Mouse (Mus musculus): ENCODE results near the gene Mpp5. TPM values are rescaled to one million over a fixed set of nuclear protein-coding genes. Genes with fewer than 3 reads are reported as not detected.

Mpp5 gene
- polyA plus RNA-seq, 1 experiment from 2014 or later: 26.5 TPM

DNA sequence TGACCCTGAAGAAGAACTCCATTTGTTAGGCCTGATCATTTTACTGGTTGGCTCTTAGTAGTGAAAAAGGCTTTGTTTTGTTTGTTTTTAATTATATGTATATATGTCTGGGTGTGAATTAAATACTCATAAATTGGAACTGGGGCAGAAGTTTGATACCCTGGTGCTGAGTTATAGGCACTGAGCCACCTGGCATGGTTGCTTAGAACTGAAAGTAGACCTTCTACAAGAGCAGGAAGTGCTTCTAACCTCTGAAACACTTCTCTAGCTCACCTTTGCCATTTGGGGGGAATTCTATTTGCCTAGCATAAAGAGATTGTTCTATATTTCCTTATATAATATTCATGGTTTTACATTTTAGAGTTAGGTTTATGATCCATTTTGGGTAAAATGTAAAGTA is 13.3 kb downstream of the Mpp5 start:
- Histone ChIP-seq H3K4me3 (ENCODE audit: low read depth, low read length) (no peak overlapping the region), H3K9ac (ENCODE audit: low read length) (no peak overlapping the region), H3K27ac (ENCODE audit: low read depth, low read length) (no peak overlapping the region), H3K36me3 (ENCODE audit: control insufficient read depth, insufficient read depth, low read length) (no peaks in the 10 kb centered on the region), H3K27me3 (ENCODE audit: control insufficient read depth, insufficient read depth, low read length) (no peaks in the 10 kb centered on the region), H3K4me1 (replicated peaks; ENCODE audit: control insufficient read depth, insufficient read depth, low read length) (no peaks in the 10 kb centered on the region), H3K9me3 (ENCODE audit: control insufficient read depth, low read length) (no peaks in the 10 kb centered on the region), H3K4me2 (ENCODE audit: low read depth, low read length, severe bottlenecking) (no peak overlapping the region)
- DNase-seq (ENCODE audit: low spot score) (no peak), ATAC-seq (replicated peaks; ENCODE audit: low FRiP score) (no peak)

DNA sequence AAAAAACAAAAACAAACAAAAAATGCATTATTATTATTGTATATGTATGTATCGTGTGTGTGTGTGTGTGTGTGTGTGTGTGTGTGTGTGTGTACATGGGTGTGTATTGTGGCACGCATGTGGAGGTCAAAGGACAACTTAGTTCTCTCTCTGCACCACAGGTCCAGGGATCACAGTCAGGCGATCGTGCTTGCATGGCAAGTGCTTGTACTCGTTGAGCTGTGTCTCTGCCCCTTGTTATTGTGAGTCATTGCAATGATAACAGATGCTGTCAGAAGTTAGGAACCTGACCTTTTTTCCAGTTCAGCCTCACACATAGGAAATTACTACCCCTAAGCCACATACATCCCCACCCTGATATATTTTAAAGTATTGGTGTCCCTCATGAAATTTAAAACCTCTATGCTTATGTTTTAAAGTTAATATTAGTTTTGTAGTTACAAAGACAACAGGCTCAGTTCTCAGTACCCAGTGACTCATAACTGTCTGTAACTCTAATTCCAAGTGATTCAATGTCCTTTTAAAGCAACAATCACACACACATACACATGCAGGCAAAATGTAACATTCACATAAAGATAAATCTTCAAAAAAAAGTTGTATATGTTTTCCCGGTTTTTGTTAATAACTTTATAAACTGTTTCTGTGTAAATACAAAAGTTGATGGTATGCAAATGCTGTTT is 20.5 kb downstream of the Mpp5 start:
- Histone ChIP-seq H3K27ac (ENCODE audit: low read depth, low read length) (no peak overlapping the region), H3K9me3 (ENCODE audit: control insufficient read depth, low read length) (no peaks in the 10 kb centered on the region), H3K4me1 (replicated peaks; ENCODE audit: control insufficient read depth, insufficient read depth, low read length) (no peaks in the 10 kb centered on the region), H3K27me3 (ENCODE audit: control insufficient read depth, insufficient read depth, low read length) (no peaks in the 10 kb centered on the region), H3K9ac (ENCODE audit: low read length) (no peak overlapping the region), H3K36me3 (ENCODE audit: control insufficient read depth, insufficient read depth, low read length) (no peaks in the 10 kb centered on the region), H3K4me2 (ENCODE audit: low read depth, low read length, severe bottlenecking) (no peak overlapping the region), H3K4me3 (ENCODE audit: low read depth, low read length) (no peak overlapping the region)
- 81% methylated on average over 6 of the region's 6 CpGs for WGBS
- no peak for DNase-seq (ENCODE audit: low spot score)
- no peak for ATAC-seq (replicated peaks; ENCODE audit: low FRiP score)

DNA sequence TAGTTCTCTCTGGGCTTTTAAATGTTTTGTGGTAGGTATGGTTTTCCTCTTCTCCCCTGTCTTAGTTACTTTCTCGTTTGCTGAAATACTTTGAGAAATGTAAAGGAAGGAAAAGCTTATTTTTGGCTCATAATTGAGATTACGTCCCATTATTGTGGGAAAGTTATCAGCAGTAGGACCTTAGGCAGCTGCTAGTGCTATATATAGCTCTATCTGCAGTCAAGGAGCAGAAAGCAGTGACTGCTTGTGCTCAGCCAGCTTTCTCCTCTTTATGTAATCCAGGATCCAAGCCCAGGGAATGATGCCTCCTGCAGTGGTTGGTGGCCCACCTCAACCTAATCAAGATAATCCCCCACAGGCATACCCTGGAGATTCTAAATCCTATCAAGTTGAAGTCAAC is 24.5 kb downstream of the Mpp5 start:
- Histone ChIP-seq H3K4me3 (ENCODE audit: low read depth, low read length) (no peak overlapping the region), H3K4me2 (ENCODE audit: low read depth, low read length, severe bottlenecking) (no peak overlapping the region), H3K36me3 (ENCODE audit: control insufficient read depth, insufficient read depth, low read length) (no peaks in the 10 kb centered on the region), H3K4me1 (replicated peaks; ENCODE audit: control insufficient read depth, insufficient read depth, low read length) (peaks cover 4% of the 10 kb centered on the region), H3K27me3 (ENCODE audit: control insufficient read depth, insufficient read depth, low read length) (no peaks in the 10 kb centered on the region), H3K27ac (ENCODE audit: low read depth, low read length) (no peak overlapping the region), H3K9ac (ENCODE audit: low read length) (no peak overlapping the region), H3K9me3 (ENCODE audit: control insufficient read depth, low read length) (no peaks in the 10 kb centered on the region)
- ATAC-seq (replicated peaks; ENCODE audit: low FRiP score) (no peak), DNase-seq (ENCODE audit: low spot score) (no peak)
- 91% methylated on average over 2 of the region's 2 CpGs for WGBS

DNA sequence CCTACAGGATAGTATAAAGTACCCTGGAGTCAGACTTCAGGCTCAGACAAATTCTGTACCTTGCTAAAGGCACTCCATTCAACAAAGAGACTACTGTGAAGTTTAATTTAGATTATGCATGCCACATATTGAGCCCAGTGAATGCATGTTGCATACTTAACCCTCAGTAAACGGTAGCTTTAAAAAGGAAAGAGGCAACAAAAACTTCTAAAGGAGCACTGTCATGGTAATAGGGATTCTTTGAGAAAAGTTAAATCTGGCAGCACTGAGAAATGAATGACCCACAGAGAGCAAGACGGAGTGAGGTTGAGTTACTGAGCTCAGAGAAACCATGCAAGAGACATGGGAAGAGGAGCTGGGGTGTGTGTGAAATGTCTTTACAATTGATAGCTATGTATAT is 29.2 kb downstream of the Mpp5 start:
- Histone ChIP-seq H3K4me2 (ENCODE audit: low read depth, low read length, severe bottlenecking) (no peak overlapping the region; the same call in 1 of the 2 replicates), H3K36me3 (ENCODE audit: control insufficient read depth, insufficient read depth, low read length) (no peaks in the 10 kb centered on the region), H3K9ac (ENCODE audit: low read length) (no peak overlapping the region), H3K27ac (ENCODE audit: low read depth, low read length) (no peak overlapping the region; the same call in 1 of the 2 replicates), H3K4me1 (replicated peaks; ENCODE audit: control insufficient read depth, insufficient read depth, low read length) (peaks cover 10% of the 10 kb centered on the region), H3K9me3 (ENCODE audit: control insufficient read depth, low read length) (no peaks in the 10 kb centered on the region), H3K4me3 (ENCODE audit: low read depth, low read length) (no peak overlapping the region), H3K27me3 (ENCODE audit: control insufficient read depth, insufficient read depth, low read length) (no peaks in the 10 kb centered on the region)
- WGBS: 9% methylated on average over 2 of the region's 2 CpGs
- ATAC-seq (replicated peaks; ENCODE audit: low FRiP score) (peak; percentile 65), DNase-seq (ENCODE audit: low spot score) (no peak)

DNA sequence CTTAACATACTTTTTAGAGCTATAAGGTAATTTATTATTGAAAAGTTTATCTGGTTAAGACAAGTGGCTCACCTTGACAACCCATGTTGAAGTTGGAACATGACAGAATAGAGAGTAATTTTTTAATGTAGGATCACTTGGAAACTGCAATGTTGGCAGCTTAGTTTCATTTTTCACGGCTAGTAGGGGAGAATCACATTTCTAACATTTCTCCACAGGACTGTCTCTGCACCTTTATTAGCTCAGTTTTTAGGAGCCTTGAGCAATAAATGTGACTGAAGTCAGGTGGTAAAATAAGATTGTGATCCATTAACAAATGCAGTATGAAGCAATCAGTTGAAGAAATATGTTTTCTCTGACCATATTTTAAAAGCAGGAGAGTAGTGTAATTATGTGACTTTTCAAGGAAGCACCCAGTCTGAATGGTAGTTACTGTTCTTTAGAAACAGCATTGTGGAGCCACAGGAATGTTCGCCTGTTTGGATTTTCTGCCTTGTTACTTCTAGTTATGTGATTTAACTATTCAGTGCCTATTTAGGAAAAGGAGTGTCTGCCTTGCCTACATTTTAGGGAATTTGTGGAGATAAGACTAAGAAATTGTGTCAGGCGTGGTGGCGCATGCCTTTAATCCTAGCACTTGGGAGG is 29.8 kb downstream of the Mpp5 start:
- H3K9me3 ChIP-seq (ENCODE audit: control insufficient read depth, low read length): no peaks in the 10 kb centered on the region
- H3K36me3 ChIP-seq (ENCODE audit: control insufficient read depth, insufficient read depth, low read length): no peaks in the 10 kb centered on the region
- H3K4me1 ChIP-seq (replicated peaks; ENCODE audit: control insufficient read depth, insufficient read depth, low read length): peaks cover 10% of the 10 kb centered on the region
- H3K4me2 ChIP-seq (ENCODE audit: low read depth, low read length, severe bottlenecking): no peak overlapping the region
- H3K9ac ChIP-seq (ENCODE audit: low read length): no peak overlapping the region
- H3K27me3 ChIP-seq (ENCODE audit: control insufficient read depth, insufficient read depth, low read length): no peaks in the 10 kb centered on the region
- DNase-seq (ENCODE audit: low spot score) (no peak), ATAC-seq (replicated peaks; ENCODE audit: low FRiP score) (no peak)
- 50% methylated on average over 4 of the region's 4 CpGs for WGBS
- no peak overlapping the region for H3K4me3 ChIP-seq (ENCODE audit: low read depth, low read length)
- H3K27ac ChIP-seq (ENCODE audit: low read depth, low read length): no peak overlapping the region; the same call in 1 of the 2 replicates

DNA sequence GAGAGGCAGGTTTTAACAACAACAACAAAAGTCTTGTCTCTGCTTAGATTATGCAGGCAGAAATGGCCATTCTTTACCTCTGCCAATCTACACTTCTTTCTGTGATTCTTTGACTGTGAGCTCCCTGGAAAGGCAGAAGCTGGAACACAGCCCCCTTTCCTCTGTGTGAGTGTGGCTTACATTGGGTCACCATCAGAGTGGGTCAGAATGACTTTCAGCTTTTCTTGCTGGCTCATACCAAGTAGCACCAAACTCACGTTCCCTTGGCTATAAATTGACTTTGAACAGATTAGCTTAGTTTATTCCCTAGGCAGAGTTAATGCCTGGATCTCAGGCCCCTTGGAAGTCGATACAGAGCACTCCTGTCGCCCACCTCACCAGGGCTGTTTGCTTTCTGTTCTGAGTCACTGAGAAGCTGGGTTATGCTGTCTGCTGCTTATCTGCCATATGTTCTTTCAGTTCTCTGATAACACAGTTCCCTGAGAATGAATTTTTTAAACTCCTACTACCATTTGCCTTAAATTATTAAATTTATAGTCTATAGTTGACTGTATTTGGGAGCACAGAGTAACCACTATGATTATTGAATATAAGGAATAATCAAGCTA is 39.7 kb downstream of the Mpp5 start:
- Histone ChIP-seq H3K27ac (ENCODE audit: low read depth, low read length) (no peak overlapping the region), H3K36me3 (ENCODE audit: control insufficient read depth, insufficient read depth, low read length) (no peaks in the 10 kb centered on the region), H3K9me3 (ENCODE audit: control insufficient read depth, low read length) (no peaks in the 10 kb centered on the region), H3K4me3 (ENCODE audit: low read depth, low read length) (no peak overlapping the region), H3K4me1 (replicated peaks; ENCODE audit: control insufficient read depth, insufficient read depth, low read length) (no peaks in the 10 kb centered on the region), H3K9ac (ENCODE audit: low read length) (no peak overlapping the region), H3K4me2 (ENCODE audit: low read depth, low read length, severe bottlenecking) (no peak overlapping the region), H3K27me3 (ENCODE audit: control insufficient read depth, insufficient read depth, low read length) (no peaks in the 10 kb centered on the region)
- ATAC-seq (replicated peaks; ENCODE audit: low FRiP score): no peak
- 68% methylated on average over 3 of the region's 3 CpGs for WGBS
- no peak for DNase-seq (ENCODE audit: low spot score)

DNA sequence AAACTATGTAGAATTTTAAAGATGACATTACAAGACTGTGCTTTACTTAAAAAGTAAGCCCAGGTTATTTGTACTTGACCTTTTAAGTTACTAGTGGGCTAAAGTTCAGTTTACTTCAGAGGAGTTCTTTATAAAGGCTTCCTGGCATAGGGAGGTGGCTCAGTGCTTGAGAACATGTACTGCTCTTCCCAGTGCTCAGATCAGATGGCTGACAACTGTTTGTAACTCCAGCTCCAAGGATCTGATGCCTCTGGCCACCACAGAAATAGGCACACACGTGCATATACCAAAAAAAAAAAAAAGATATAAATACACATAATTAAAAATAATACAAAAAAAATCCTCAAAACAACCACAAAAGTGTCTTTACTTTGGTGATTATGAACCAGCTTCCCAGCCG is 42.1 kb downstream of the Mpp5 start:
- ATAC-seq (replicated peaks; ENCODE audit: low FRiP score) (no peak), DNase-seq (ENCODE audit: low spot score) (no peak)
- 83% methylated on average over 2 of the region's 2 CpGs for WGBS

DNA sequence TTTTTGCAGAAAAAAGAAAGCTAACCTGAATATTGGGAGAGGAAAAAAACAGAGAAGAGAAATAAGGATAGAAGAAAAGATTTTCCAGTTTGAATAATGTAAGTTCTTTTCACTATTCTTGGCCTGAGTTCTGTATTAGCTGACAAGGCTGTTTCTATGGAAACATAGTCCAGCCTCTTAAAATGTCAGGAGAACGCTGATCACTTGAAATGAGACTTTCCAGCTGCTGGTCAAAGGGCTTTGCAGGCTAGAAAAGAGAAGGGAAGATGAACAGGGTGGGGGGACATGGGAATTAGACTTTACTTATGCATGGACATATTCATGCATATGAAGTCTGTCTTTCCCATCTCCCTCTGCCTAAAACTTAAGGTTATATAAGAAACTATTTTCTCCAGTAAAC is 45.5 kb downstream of the Mpp5 start:
- ATAC-seq (replicated peaks; ENCODE audit: low FRiP score): no peak
- Histone ChIP-seq H3K27me3 (ENCODE audit: control insufficient read depth, insufficient read depth, low read length) (no peaks in the 10 kb centered on the region), H3K4me2 (ENCODE audit: low read depth, low read length, severe bottlenecking) (no peak overlapping the region), H3K9me3 (ENCODE audit: control insufficient read depth, low read length) (no peaks in the 10 kb centered on the region), H3K27ac (ENCODE audit: low read depth, low read length) (no peak overlapping the region), H3K4me3 (ENCODE audit: low read depth, low read length) (no peak overlapping the region), H3K4me1 (replicated peaks; ENCODE audit: control insufficient read depth, insufficient read depth, low read length) (no peaks in the 10 kb centered on the region), H3K36me3 (ENCODE audit: control insufficient read depth, insufficient read depth, low read length) (peaks cover 3% of the 10 kb centered on the region), H3K9ac (ENCODE audit: low read length) (no peak overlapping the region)
- WGBS: 19% methylated on average over 1 of the region's 1 CpGs
- no peak for DNase-seq (ENCODE audit: low spot score)

More for the DNA sequence above, 42.1 kb downstream of the Mpp5 start:
- Histone ChIP-seq H3K4me1 (replicated peaks; ENCODE audit: control insufficient read depth, insufficient read depth, low read length) (no peaks in the 10 kb centered on the region), H3K9me3 (ENCODE audit: control insufficient read depth, low read length) (no peaks in the 10 kb centered on the region), H3K27me3 (ENCODE audit: control insufficient read depth, insufficient read depth, low read length) (no peaks in the 10 kb centered on the region), H3K36me3 (ENCODE audit: control insufficient read depth, insufficient read depth, low read length) (no peaks in the 10 kb centered on the region), H3K4me3 (ENCODE audit: low read depth, low read length) (no peak overlapping the region), H3K27ac (ENCODE audit: low read depth, low read length) (no peak overlapping the region), H3K4me2 (ENCODE audit: low read depth, low read length, severe bottlenecking) (no peak overlapping the region), H3K9ac (ENCODE audit: low read length) (no peak overlapping the region)

Measured in forebrain, embryonic 11.5 days (tissue).